Mouse (Mus musculus) frontal cortex, adult 2 months (tissue): Measurements from ENCODE around the gene Snd1. TPM values are rescaled to one million over a fixed set of nuclear protein-coding genes. Genes with fewer than 3 reads are reported as not detected.
A peak's percentile ranks its signal among the peaks of the same experiment; 100 is the strongest.

ENCODE experiments used
- DNase-seq, 2 experiments: peaks; one replicate each; pipeline ENCODE4 v3.0.0; 2022; ENCODE audit warnings: low spot score in 1 of 2; ENCODE audit errors: extremely low spot score in 1 of 2
- polyA plus RNA-seq: library from polyadenylated mRNA; depleted of rRNA; stranded (reverse); fragments of >200 nt; gene quantifications from 2 replicates; pipeline ENCODE4 v1.2.3, GENCODE M21; 2012

Gene Snd1
- polyA plus RNA-seq, 1 experiment, result 67.8 TPM

- DNase-seq, result no peak
Observed at GRCm38 (mm10) chr6:28628408-28628807, 153.5 kb downstream of the Snd1 start.

- no peak for DNase-seq
Observed at GRCm38 (mm10) chr6:28629866-28630265, 154.9 kb downstream of the Snd1 start.

GRCm38 (mm10) chr6:28630926-28631325, 156.0 kb downstream of the Snd1 start:
- no peak for DNase-seq

GRCm38 (mm10) chr6:28633120-28633519, 158.2 kb downstream of the Snd1 start:
- no peak for DNase-seq

- DNase-seq, result no peak
Observed at GRCm38 (mm10) chr6:28633656-28634055, 158.7 kb downstream of the Snd1 start.

GRCm38 (mm10) chr6:28635092-28635491, 160.2 kb downstream of the Snd1 start:
- no peak for DNase-seq

- DNase-seq, result no peak
Observed at GRCm38 (mm10) chr6:28635531-28636348, 160.8 kb downstream of the Snd1 start.

GRCm38 (mm10) chr6:28640088-28640487, 165.1 kb downstream of the Snd1 start:
- peak in 1 of 2 experiments; percentile 45 for DNase-seq

GRCm38 (mm10) chr6:28642909-28643308, 168.0 kb downstream of the Snd1 start:
- DNase-seq, result no peak

- DNase-seq, result no peak
Observed at GRCm38 (mm10) chr6:28645231-28645630, 170.3 kb downstream of the Snd1 start.

GRCm38 (mm10) chr6:28656511-28656910, 181.6 kb downstream of the Snd1 start:
- DNase-seq, result no peak

- no peak for DNase-seq
Observed at GRCm38 (mm10) chr6:28663004-28663403, 188.1 kb downstream of the Snd1 start.

- DNase-seq, result peak in 1 of 2 experiments; percentile 50
Observed at GRCm38 (mm10) chr6:28663670-28664069, 188.7 kb downstream of the Snd1 start.

- DNase-seq, result no peak
Observed at GRCm38 (mm10) chr6:28664716-28665115, 189.8 kb downstream of the Snd1 start.

- no peak for DNase-seq
Observed at GRCm38 (mm10) chr6:28667586-28667985, 192.6 kb downstream of the Snd1 start.

GRCm38 (mm10) chr6:28669251-28669650, 194.3 kb downstream of the Snd1 start:
- DNase-seq, result peak in 1 of 2 experiments; percentile 27

GRCm38 (mm10) chr6:28672388-28672787, 197.4 kb downstream of the Snd1 start:
- DNase-seq, result no peak

- DNase-seq, result no peak
Observed at GRCm38 (mm10) chr6:28674686-28675085, 199.7 kb downstream of the Snd1 start.

GRCm38 (mm10) chr6:28678896-28679295, 204.0 kb downstream of the Snd1 start:
- DNase-seq, result no peak

GRCm38 (mm10) chr6:28680537-28680936, 205.6 kb downstream of the Snd1 start:
- DNase-seq, result no peak

- DNase-seq, result no peak
Observed at GRCm38 (mm10) chr6:28681521-28682457, 206.8 kb downstream of the Snd1 start.
